Mouse (Mus musculus): ENCODE results near the gene Midn.
A peak's percentile ranks its signal among the peaks of the same experiment; 100 is the strongest.
"Not testable (repeated sequence)": the region's sequence is repeated elsewhere in the genome, so short reads cannot be mapped to it uniquely, and the experiment has no call there.

The Midn gene

GRCm38 (mm10) chr10:80159021-80159560 lies 11.0 kb downstream of the Midn start:
- DNase-seq, result no peak

- peak; percentile 99 for DNase-seq
Measured at GRCm38 (mm10) chr10:80159561-80160454, 11.7 kb downstream of the Midn start.

GRCm38 (mm10) chr10:80160455-80161371 lies 12.6 kb downstream of the Midn start:
- DNase-seq, result no peak

- no peak for DNase-seq
Measured at GRCm38 (mm10) chr10:80161522-80162242, 13.6 kb downstream of the Midn start.

- no peak for DNase-seq
Measured at GRCm38 (mm10) chr10:80162243-80162608, 14.2 kb downstream of the Midn start.

GRCm38 (mm10) chr10:80162716-80163299 lies 14.7 kb downstream of the Midn start:
- DNase-seq, result no peak

GRCm38 (mm10) chr10:80163721-80164120 lies 15.6 kb downstream of the Midn start:
- no peak for DNase-seq

- DNase-seq, result no peak
Measured at GRCm38 (mm10) chr10:80164161-80164997, 16.3 kb downstream of the Midn start.

GRCm38 (mm10) chr10:80164998-80165344 lies 16.9 kb downstream of the Midn start:
- DNase-seq, result peak; percentile 95

GRCm38 (mm10) chr10:80165392-80166128 lies 17.5 kb downstream of the Midn start, which contains the start of gene Cirbp:
Gene Cirbp, plus strand, starts transcription at chr10:80165985.
- peak; percentile 65 for DNase-seq

GRCm38 (mm10) chr10:80166136-80166535 lies 18.1 kb downstream of the Midn start:
- not testable (repeated sequence) for DNase-seq

- DNase-seq, result peak; percentile 97
Measured at GRCm38 (mm10) chr10:80167460-80168037, 19.5 kb downstream of the Midn start.

GRCm38 (mm10) chr10:80168038-80168661 lies 20.1 kb downstream of the Midn start:
- DNase-seq, result peak; percentile 89

GRCm38 (mm10) chr10:80169070-80169469 lies 21.0 kb downstream of the Midn start:
- no peak for DNase-seq

- DNase-seq, result no peak
Measured at GRCm38 (mm10) chr10:80169651-80170050, 21.6 kb downstream of the Midn start.

GRCm38 (mm10) chr10:80170052-80170451 lies 22.0 kb downstream of the Midn start:
- DNase-seq, result no peak

GRCm38 (mm10) chr10:80170601-80171021 lies 22.5 kb downstream of the Midn start:
- DNase-seq, result no peak

- no peak for DNase-seq
Measured at GRCm38 (mm10) chr10:80171252-80171651, 23.2 kb downstream of the Midn start.

- DNase-seq, result no peak
Measured at GRCm38 (mm10) chr10:80171760-80172526, 23.9 kb downstream of the Midn start.

All from right cerebral cortex, postnatal 25 days (tissue).